Mouse (Mus musculus) colon, adult 2 months (tissue): ENCODE measurements around the gene Map3k21. TPM values are rescaled to one million over a fixed set of nuclear protein-coding genes. Genes with fewer than 3 reads are reported as not detected.

Source experiments
- polyA plus RNA-seq: library from polyadenylated mRNA; depleted of rRNA; stranded (reverse); fragments of >200 nt; gene quantifications from 2 replicates; pipeline ENCODE4 v1.2.3, GENCODE M21; 2012; rRNA removed

The Map3k21 gene
- polyA plus RNA-seq = 20.9 and 21.3 TPM in 2 replicates

GRCm38 (mm10) chr8:125910365-125911228 is at the start of gene Map3k21:
TSS of gene Map3k21 (plus strand) at chr8:125910450.

GRCm38 (mm10) chr8:125897868-125898788 is 12.1 kb upstream of the Map3k21 start, which contains the start of gene Pcnx2:
TSS of gene Pcnx2 (minus strand) at chr8:125898317.

GRCm38 (mm10) chr8:125995101-125995986 is 85.1 kb downstream of the Map3k21 start, which contains the start of gene Kcnk1:
TSS of gene Kcnk1 (plus strand) at chr8:125995170.

Other genes with a start within 250 kb of the Map3k21 start
- 1.7 and 2.1 TPM in 2 replicates for gene Map10, start 240.6 kb upstream of the Map3k21 start, polyA plus RNA-seq
- gene Ntpcr, start 180.5 kb upstream of the Map3k21 start, polyA plus RNA-seq = 25.4 and 32.6 TPM in 2 replicates
- gene Pcnx2, start 12.1 kb upstream of the Map3k21 start, polyA plus RNA-seq = 0.47 TPM in 2 replicates
- 154 and 156 TPM in 2 replicates for gene Kcnk1, start 84.7 kb downstream of the Map3k21 start, polyA plus RNA-seq